Mouse (Mus musculus) ES-E14 (cell line): ENCODE results near the gene Zfp771.

Experiments used
- CHD2 ChIP-seq: IDR thresholded peaks from 2 replicates; pipeline ENCODE4 v1.6.1; 2014; ENCODE audit warnings: mild to moderate bottlenecking, low read depth, low read length, inconsistent platforms
- HCFC1 ChIP-seq: IDR thresholded peaks from 2 replicates; pipeline ENCODE4 v1.6.1; 2012; ENCODE audit warnings: low read length, inconsistent platforms, borderline replicate concordance; ENCODE audit not compliant: insufficient read depth
- MAFK ChIP-seq: IDR thresholded peaks from 2 replicates; pipeline ENCODE4 v1.6.1; 2014; ENCODE audit warnings: mild to moderate bottlenecking, low read depth, low read length, inconsistent platforms; ENCODE audit not compliant: insufficient read depth
- ZC3H11A ChIP-seq: IDR thresholded peaks from 2 replicates; pipeline ENCODE4 v1.6.1; 2012; ENCODE audit warnings: low read depth, mild to moderate bottlenecking, inconsistent platforms, low read length, borderline replicate concordance
- ZNF384 ChIP-seq: IDR thresholded peaks from 2 replicates; pipeline ENCODE4 v1.6.1; 2012; ENCODE audit warnings: low read depth, low read length, inconsistent platforms

DNA sequence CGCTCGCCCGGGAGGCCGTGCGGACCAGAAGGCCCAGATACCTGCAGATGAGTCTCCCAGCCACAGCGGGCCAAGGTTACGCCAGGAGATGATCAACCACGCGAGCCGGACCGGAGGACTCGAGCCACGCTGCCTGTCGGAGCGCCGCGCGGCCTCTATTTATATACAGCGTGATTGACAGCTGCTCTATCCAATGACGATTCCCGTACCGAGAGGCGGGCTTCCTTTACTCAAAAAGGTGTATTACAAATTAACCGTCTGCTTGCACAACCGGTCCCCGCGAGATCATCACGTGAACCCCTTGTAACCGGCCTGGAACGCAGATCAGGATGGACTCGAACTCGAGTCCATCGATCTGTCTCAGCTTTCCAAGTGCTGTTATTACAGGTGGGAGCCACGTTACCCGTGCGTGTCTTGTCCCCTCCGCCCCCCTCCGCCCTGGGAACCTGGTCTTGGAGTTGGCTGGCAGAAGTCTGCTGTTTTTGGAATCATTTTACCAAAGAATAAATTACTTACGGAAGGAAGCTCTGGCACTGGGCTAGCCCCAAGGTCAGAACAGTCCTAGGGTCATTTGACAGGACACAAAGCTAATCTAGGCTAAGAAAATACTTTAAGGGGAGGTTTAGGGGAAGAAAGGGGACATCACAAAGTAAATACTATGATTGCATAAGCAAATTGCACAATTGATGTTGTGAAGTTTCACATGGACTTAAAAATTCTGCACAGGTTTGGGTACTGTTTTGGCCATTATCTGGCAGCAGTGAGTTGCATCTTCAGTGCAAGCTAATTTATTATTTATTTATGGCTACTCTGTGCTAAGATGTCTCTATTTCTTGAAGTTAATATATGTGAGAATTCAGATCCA lies 30.1 kb downstream of the Zfp771 start, which contains the start of gene Sephs2:
- no peak for TF ChIP-seq MAFK
- peak; percentile 90 for TF ChIP-seq CHD2
- TF ChIP-seq HCFC1, result peak; percentile 67; the same call in 1 of the 2 replicates
- TF ChIP-seq ZNF384, result no peak
- no peak for TF ChIP-seq ZC3H11A
